Mouse (Mus musculus) bone marrow, adult 2 months (tissue): Measurements from ENCODE around the gene Dolk.

Experiments used
- CTCF ChIP-seq: fragments of 200-500 bp; IDR thresholded peaks from 2 replicates; pipeline ENCODE4 v1.5.1; 2011; ENCODE audit warnings: low read length, control low read depth; ENCODE audit not compliant: control insufficient read depth, insufficient read depth
- POLR2A ChIP-seq: fragments of 200-500 bp; IDR thresholded peaks from 2 replicates; pipeline ENCODE4 v1.6.1; 2011; ENCODE audit warnings: low read depth, mild to moderate bottlenecking, control low read depth, low read length, borderline replicate concordance; ENCODE audit not compliant: control insufficient read depth

GRCm38 (mm10) chr2:30262840-30263441 lies 23.2 kb downstream of the Dolk start:
- TF ChIP-seq CTCF (no peak), POLR2A (no peak)
